Mouse (Mus musculus) embryonic facial prominence, embryonic 13.5 days (tissue): ENCODE results near the gene Rel. TPM values are rescaled to one million over a fixed set of nuclear protein-coding genes. Genes with fewer than 3 reads are reported as not detected.

ENCODE experiments used
- ATAC-seq: fragments of 200-750 bp; cut with Nextera tagmentation; 2 replicates; pipeline ENCODE4 v1.8.0; 2017; ENCODE audit warnings: low read depth; ENCODE audit not compliant: insufficient number of reproducible peaks, insufficient read depth, low FRiP score, low TSS enrichment
- H3K27ac ChIP-seq: fragments of 300-500 bp; sonication (generic); 2 replicates; pipeline ENCODE4 v1.5.1; 2015; ENCODE audit warnings: moderate library complexity, mild to moderate bottlenecking, inconsistent platforms
- H3K27me3 ChIP-seq: fragments of 300-500 bp; sonication (generic); 2 replicates; pipeline ENCODE4 v1.6.1; 2015; ENCODE audit warnings: mild to moderate bottlenecking, inconsistent platforms
- H3K36me3 ChIP-seq: fragments of 300-500 bp; sonication (generic); 2 replicates; pipeline ENCODE4 v1.6.1; 2015; ENCODE audit warnings: mild to moderate bottlenecking, inconsistent platforms
- H3K4me1 ChIP-seq: fragments of 300-500 bp; sonication (generic); 2 replicates; pipeline ENCODE4 v1.6.1; 2015; ENCODE audit warnings: inconsistent platforms
- H3K4me2 ChIP-seq: fragments of 300-500 bp; sonication (generic); 2 replicates; pipeline ENCODE4 v1.6.1; 2015; ENCODE audit warnings: moderate library complexity, mild to moderate bottlenecking, inconsistent platforms
- H3K4me3 ChIP-seq: fragments of 300-500 bp; sonication (generic); 2 replicates; pipeline ENCODE4 v1.5.1; 2015; ENCODE audit warnings: mild to moderate bottlenecking, inconsistent platforms
- H3K9ac ChIP-seq: fragments of 300-500 bp; sonication (generic); 2 replicates; pipeline ENCODE4 v1.6.1; 2015; ENCODE audit warnings: mild to moderate bottlenecking, inconsistent platforms
- H3K9me3 ChIP-seq: fragments of 300-500 bp; sonication (generic); 2 replicates; pipeline ENCODE4 v1.6.1; 2016; ENCODE audit warnings: inconsistent platforms
- WGBS: fragments of 180-500 bp; shearing (Covaris S2); methylation state at CpG from one replicate; pipeline ENCODE4 v1.1.7; 2015; ENCODE audit warnings: mixed read lengths; 5-methylcytosine and 5-hydroxymethylcytosine counted together
- polyA plus RNA-seq: library from polyadenylated mRNA; unstranded; fragments of >200 nt; fragmentation: Nextera tagmentation; extraction: Ambion mirVana; gene quantifications from 2 replicates; pipeline ENCODE4 v1.2.1, GENCODE M21; 2015

Rel gene
- polyA plus RNA-seq, 1 experiment from 2014 or later, result 1.1 TPM

DNA sequence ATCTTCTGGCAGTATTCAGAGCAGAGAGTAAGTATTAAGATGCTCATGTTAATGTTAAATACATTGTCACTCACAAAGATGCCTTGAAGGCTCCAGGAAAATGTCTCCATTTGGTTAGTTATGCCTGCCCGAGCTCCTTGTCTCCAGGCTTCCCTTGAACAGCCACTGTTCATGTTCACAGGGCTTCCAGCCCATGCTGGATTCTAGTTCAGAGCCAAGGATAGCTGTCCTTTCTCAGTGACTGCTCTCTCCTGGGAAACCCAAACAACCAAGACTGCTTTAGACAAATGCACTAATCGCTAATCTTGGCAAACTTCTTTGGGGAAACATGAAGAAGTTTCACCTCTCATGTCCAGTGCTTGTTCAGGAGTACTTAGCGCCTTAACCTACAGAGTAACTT is 58.5 kb downstream of the Rel start:
- 91% methylated on average over 3 of the region's 3 CpGs for WGBS

DNA sequence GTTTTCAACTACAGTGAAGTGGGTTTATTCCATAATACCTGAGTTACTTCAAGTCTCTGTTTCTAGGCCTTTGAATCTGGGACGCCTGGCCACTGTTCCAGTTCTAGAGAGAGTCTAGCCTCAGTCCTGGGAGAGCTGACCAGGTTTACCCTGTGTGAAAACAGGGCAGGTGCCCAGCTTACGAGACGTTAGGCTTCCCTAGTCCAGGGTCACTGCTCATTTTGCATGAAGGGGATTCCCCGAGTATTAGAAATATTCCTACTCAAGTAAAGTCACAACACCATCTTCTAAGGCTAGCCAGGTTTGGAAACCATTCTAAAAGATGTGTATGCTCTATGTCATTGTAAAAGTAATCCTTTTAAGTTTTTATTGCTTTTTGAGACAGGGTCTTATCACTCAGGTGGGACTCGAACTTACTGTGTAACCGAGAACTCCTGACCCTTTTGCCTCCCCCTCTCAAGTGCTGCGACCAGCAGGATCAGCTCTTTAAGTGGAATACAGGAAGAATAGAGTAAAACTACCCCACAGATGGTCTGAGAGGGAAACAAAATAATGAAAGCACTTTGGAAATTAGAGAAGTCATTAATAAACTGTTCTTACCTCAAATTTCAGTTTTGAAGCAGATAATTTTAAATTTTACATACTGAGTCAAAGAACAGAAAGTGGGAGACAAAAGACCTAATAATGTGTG is 66.0 kb downstream of the Rel start:
- H3K9ac ChIP-seq, result no peak overlapping the region
- no peaks in the 10 kb centered on the region for H3K9me3 ChIP-seq
- WGBS, result 88% methylated on average over 7 of the region's 7 CpGs
- peaks cover 47% of the 10 kb centered on the region for H3K36me3 ChIP-seq
- no peak overlapping the region for H3K4me3 ChIP-seq
- H3K4me2 ChIP-seq, result no peak overlapping the region
- no peak overlapping the region for H3K27ac ChIP-seq
- H3K4me1 ChIP-seq, result no peaks in the 10 kb centered on the region
- H3K27me3 ChIP-seq, result no peaks in the 10 kb centered on the region
- no peak for ATAC-seq

More for the DNA sequence above, 58.5 kb downstream of the Rel start:
- ATAC-seq, result no peak
- peaks cover 84% of the 10 kb centered on the region for H3K36me3 ChIP-seq
- no peak overlapping the region for H3K4me2 ChIP-seq
- H3K9me3 ChIP-seq, result no peaks in the 10 kb centered on the region
- H3K9ac ChIP-seq, result no peak overlapping the region
- no peak overlapping the region for H3K4me3 ChIP-seq
- no peak overlapping the region for H3K27ac ChIP-seq
- H3K27me3 ChIP-seq, result no peaks in the 10 kb centered on the region
- no peaks in the 10 kb centered on the region for H3K4me1 ChIP-seq

DNA sequence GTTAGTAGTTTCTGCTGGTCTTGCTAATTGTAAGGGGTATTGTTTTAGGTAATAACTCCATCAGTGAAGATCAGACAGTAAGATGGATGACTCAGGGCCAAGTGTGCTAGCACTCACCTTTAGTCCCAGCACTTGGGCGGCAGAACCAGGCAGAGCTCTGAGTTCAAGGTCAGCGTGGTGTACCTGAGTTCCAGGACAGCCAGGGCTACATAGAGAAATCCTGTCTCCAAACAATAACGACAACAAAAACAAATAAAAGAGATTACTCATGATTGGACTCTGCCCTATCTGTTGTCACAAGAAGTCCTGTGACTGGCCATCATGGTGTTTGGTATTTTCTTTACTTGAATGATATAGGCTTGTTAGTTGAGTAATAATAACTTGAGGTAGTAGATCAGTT is 68.9 kb downstream of the Rel start:
- Histone ChIP-seq H3K27me3 (no peaks in the 10 kb centered on the region), H3K4me1 (no peaks in the 10 kb centered on the region), H3K4me2 (no peak overlapping the region), H3K27ac (no peak overlapping the region), H3K36me3 (peaks cover 31% of the 10 kb centered on the region), H3K4me3 (no peak overlapping the region), H3K9ac (no peak overlapping the region), H3K9me3 (no peaks in the 10 kb centered on the region)
- no peak for ATAC-seq
- WGBS, result 91% methylated on average over 3 of the region's 3 CpGs

DNA sequence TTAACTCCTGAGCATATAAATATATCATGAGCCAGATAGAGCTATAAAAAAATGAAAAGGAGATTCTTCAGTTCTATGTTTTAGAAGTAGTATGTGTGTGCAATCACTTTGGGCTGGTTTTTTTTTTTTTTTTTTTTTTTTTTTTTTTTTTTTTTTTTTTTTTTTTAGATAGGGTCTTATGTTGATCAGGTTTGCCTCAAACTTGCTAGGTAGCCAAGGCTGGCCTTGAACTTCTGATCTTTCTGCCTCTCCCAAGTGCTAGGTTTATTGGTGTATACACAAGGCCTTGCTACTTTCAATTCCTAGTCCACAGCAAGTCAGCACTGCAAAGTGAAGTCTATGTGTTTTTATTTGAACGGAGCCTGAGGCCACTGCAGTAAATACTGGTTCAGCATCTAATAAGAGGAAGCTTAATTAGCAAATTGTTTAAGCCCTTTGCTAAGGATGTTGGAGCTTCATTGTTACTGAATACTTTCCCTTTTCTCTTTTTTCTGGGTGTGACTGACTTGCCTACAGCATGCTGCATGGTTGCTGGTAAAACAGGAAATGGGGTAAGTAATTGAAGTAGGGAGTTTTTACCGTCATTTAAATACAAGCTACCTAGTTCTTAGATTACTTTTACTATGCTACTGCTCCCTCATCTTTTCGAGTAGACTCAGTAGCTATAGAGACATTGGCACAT is 71.2 kb downstream of the Rel start:
- no peaks in the 10 kb centered on the region for H3K9me3 ChIP-seq
- no peaks in the 10 kb centered on the region for H3K27me3 ChIP-seq
- ATAC-seq, result no peak
- WGBS, result 41% methylated on average over 3 of the region's 3 CpGs
- H3K36me3 ChIP-seq, result peaks cover 31% of the 10 kb centered on the region
- H3K9ac ChIP-seq, result no peak overlapping the region
- no peak overlapping the region for H3K4me3 ChIP-seq
- H3K4me1 ChIP-seq, result no peaks in the 10 kb centered on the region
- H3K4me2 ChIP-seq, result no peak overlapping the region
- H3K27ac ChIP-seq, result no peak overlapping the region

DNA sequence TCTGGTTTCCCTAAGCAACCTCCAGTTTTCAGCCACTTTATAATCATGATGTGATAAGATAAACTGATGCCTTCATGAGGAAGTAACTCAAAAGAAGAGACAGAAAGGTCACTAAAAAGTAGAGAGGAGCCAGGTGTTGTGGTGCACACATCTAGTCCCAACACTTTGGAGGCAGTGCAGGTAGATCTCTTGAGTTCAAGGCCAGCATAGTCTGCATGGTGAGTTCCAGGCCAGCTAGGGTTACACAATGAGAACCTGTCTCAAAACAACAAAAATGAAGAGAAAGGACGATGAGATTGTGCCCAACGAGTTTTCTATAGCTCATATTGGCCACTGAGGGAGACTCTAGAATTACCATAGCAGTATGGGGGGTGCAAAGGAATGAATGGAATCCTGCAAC is 72.2 kb downstream of the Rel start:
- Histone ChIP-seq H3K9ac (no peak overlapping the region), H3K4me3 (no peak overlapping the region), H3K27me3 (no peaks in the 10 kb centered on the region), H3K27ac (no peak overlapping the region), H3K4me2 (no peak overlapping the region), H3K36me3 (peaks cover 31% of the 10 kb centered on the region), H3K4me1 (no peaks in the 10 kb centered on the region), H3K9me3 (no peaks in the 10 kb centered on the region)
- ATAC-seq, result no peak
- 70% methylated on average over 2 of the region's 2 CpGs for WGBS

DNA sequence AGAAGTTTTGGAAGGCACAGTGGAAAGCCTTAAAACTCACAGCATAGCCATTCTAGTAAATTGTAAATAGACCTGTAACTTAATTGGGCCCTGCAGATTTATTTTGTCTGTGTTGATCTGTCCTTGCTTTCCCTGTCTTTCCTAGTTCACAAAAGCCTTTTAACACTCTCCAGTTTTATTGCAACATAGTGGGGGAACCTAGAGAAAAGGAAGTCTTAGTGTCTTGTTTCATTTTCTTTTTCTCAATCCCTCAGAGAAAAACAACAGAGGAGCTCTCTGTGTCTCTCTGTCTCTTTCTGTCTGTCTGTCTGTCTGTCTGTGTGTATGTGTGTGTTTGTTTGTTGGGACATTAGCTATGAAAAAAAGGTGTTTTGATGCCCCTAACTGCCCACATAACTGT is 74.9 kb downstream of the Rel start:
- H3K27me3 ChIP-seq, result no peaks in the 10 kb centered on the region
- no peaks in the 10 kb centered on the region for H3K9me3 ChIP-seq
- peaks cover 21% of the 10 kb centered on the region; the same call in 1 of the 2 replicates for H3K36me3 ChIP-seq
- H3K27ac ChIP-seq, result no peak overlapping the region
- H3K4me2 ChIP-seq, result no peak overlapping the region
- H3K4me1 ChIP-seq, result no peaks in the 10 kb centered on the region
- no peak for ATAC-seq
- H3K4me3 ChIP-seq, result no peak overlapping the region
- no peak overlapping the region for H3K9ac ChIP-seq

DNA sequence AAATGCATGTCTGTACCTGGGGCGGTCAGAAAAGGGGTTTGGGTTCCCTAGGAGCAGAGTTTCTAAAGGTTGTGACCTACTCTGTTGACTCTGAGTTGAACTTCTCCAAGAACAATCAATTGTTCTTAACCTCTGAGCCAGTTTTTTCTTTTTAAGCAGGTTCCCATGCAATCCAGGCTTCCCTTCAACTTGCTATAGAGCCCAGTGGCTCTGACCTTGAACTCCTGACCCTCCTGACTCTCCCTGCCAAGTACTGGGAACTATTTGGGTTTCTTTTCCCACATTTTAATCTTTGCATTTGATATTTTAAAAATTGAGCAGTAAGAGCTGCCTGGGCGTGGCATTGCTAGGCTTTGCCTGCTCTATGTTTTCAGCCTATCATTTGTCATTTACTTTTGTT is 77.5 kb downstream of the Rel start:
- Histone ChIP-seq H3K36me3 (peaks cover 20% of the 10 kb centered on the region), H3K4me1 (no peaks in the 10 kb centered on the region), H3K9ac (no peak overlapping the region), H3K4me2 (no peak overlapping the region), H3K27me3 (no peaks in the 10 kb centered on the region), H3K9me3 (no peaks in the 10 kb centered on the region), H3K4me3 (no peak overlapping the region), H3K27ac (no peak overlapping the region)
- WGBS, result 90% methylated on average over 2 of the region's 2 CpGs
- ATAC-seq, result no peak

DNA sequence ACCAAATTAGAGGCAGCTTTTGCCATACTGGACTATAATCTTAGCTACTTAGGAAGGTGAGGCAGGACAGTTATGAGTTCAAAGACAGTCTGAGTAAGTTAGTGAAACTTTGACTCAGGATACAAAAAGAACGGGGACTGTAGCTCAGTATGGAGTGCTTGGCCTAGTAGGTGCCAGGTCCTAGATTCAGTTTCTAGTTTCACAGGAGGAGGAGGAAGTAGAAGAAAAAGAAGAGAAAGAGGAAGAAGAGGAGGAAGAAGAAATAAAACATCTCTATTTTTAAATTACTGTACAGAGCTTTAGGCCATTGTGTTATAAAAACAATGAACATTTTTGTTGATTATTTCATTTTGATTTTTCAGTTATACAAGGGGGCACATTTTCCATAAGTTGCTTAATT is 82.7 kb downstream of the Rel start:
- 89% methylated on average over 1 of the region's 1 CpGs for WGBS
- Histone ChIP-seq H3K4me2 (no peak overlapping the region), H3K36me3 (peaks cover 33% of the 10 kb centered on the region), H3K9me3 (no peaks in the 10 kb centered on the region), H3K4me1 (no peaks in the 10 kb centered on the region), H3K27ac (no peak overlapping the region), H3K4me3 (no peak overlapping the region), H3K27me3 (no peaks in the 10 kb centered on the region), H3K9ac (no peak overlapping the region)
- no peak for ATAC-seq

Other genes with a start within 250 kb of the Rel start
- not detected in 2 replicates for gene 1700093K21Rik, start 249.8 kb downstream of the Rel start, polyA plus RNA-seq
- 25.6 and 28.7 TPM in 2 replicates for gene 0610010F05Rik, start 137.3 kb downstream of the Rel start, polyA plus RNA-seq
- 23.5 and 28.2 TPM in 2 replicates for gene Pus10, start 105.3 kb downstream of the Rel start, polyA plus RNA-seq
- gene Pex13, start 105.0 kb downstream of the Rel start, polyA plus RNA-seq, result 41.3 and 42.5 TPM in 2 replicates
- gene Papolg, start 124.3 kb upstream of the Rel start, polyA plus RNA-seq, result 18.5 and 19.5 TPM in 2 replicates